Mouse (Mus musculus) cerebellum, adult 8-10 months (tissue): Measurements from ENCODE around the gene Gpr137.
A peak's percentile ranks its signal among the peaks of the same experiment; 100 is the strongest.

ENCODE experiments used
- DNase-seq: peaks from one replicate; pipeline ENCODE4 v3.0.0; 2022

The Gpr137 gene

DNA sequence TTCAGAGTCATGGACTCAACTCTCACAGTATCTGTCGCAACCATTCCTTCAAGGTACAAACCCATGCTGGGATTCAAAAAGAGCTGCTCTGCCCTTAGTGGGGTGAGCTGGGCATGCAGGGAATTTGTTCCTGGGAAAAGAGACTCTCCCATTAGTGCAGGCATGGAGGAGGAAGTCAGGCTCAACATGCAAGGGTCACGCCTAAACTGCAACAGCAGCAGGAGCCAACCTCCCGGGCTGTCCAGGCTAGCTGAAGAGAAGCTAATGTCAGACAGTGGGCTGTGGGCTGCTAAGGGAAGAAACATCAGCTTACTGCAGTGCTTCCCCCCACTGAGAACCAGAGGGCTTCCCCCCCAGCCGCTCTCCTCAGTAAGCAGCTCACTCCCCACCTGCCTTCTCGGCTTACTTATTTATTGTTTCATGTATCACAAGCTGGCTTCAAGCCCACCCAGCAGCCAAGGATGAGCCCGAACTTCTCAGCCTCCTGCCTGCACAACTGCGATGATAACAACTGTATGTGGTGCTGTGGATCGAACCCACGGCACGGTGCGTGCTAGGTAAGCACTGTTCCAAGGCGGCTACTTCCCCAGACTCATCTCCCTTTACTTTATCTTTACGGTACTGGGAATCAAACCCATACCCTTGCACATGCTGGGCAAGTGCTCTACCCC lies 30.1 kb upstream of the Gpr137 start:
- DNase-seq: no peak

DNA sequence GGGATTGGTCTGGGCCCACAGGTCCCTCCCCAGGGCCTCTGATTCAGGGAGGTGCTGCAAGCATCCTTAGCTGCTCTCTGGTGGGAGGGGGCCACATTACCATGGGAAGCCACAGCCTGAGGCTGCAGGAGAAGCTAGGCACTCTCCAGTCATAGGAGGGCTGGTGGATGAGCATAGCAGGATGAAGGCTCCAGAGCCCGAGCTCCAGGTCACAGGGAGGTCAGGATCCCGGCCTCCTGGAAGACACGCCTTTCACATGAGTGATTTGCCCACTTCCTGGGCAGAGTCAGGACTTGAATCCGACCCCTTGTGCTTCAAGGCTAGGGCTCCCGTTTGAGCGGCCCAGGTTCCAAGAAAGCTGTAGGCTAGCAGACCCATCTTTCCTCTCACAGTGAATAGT lies 29.4 kb upstream of the Gpr137 start:
- DNase-seq: no peak

DNA sequence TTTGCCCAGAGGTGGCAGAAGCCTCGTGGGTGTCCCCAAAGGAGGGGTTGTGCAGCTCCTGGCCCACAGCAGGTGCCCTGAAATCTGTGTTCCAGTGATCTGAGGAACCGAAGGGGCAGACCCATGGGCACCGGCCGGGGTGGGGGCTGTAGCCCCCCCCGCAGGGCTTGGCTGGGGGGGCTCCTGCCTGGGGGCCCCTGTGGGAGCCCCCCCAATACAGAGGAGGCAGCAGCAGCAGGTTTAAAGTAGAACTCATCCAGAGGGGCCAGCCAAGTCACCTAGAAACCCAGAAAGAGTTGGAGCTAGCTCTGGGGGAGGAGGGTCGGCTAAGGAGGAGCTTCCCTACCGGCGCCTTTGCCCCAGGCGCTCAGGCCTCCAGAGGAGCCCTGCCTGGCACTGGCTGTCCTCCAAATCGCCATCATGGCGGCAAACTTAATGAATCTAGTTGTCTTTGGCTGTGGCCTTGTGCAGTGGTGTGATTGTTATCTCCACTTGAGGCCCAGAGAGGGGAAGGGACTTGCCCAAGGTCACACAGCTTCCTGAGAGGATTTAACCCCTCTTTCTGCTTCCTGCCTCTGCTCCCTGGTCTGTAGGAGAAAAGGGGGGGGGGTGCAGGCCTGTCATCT lies 28.3 kb upstream of the Gpr137 start:
- DNase-seq: no peak

DNA sequence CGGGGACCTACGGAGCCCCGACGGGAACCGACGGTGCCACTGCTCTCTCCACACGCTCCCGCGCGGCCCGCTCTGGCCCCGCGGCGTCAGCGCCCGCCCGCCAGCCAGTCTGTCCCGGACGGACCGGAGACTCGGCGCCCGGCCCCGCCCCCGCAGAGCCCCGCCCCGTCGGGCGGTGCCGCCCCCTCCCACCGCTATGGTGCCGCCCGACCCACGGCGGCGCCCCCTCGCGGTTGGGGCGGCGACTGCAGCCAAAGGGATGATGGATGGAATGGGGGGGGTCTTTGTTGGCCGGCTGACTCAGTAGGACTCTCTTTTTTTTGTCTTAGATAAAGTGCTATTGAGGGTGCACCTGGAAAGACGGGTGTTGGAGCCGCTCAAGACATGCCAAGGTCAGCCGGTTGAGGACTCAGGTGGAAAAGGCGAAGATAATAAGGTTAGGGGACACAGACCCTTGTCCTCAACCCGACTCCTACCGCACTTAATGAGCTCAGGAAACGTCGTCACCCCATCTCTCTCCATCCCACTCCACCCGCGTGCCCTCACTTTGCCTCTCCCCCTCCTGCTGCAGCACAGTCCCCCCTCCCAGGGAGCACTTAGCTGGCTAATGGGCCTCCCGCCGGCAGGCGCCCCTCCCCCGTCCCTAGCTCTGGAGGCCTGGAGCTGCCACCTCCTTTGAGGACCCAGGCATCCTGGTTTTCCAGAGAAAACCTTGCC lies 27.5 kb upstream of the Gpr137 start:
- DNase-seq: no peak

DNA sequence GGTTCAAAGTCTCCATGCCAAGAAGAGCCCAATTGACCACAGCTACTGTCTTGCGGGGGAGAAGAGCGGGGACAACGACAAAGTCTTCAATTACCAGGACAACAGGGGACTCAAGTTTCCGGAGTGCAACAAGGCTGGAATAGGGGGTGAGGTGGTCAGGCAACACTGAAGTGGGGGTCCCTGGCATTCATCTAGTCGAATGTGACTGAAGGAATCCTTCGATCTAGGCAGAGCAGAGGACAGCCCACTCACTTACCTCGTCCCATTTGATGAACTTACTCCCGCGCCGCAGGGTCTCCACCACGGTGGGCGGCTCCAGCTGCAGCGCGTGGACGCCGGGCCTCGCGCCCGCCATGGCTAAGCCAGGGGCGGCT lies 27.0 kb upstream of the Gpr137 start:
- DNase-seq: no peak

DNA sequence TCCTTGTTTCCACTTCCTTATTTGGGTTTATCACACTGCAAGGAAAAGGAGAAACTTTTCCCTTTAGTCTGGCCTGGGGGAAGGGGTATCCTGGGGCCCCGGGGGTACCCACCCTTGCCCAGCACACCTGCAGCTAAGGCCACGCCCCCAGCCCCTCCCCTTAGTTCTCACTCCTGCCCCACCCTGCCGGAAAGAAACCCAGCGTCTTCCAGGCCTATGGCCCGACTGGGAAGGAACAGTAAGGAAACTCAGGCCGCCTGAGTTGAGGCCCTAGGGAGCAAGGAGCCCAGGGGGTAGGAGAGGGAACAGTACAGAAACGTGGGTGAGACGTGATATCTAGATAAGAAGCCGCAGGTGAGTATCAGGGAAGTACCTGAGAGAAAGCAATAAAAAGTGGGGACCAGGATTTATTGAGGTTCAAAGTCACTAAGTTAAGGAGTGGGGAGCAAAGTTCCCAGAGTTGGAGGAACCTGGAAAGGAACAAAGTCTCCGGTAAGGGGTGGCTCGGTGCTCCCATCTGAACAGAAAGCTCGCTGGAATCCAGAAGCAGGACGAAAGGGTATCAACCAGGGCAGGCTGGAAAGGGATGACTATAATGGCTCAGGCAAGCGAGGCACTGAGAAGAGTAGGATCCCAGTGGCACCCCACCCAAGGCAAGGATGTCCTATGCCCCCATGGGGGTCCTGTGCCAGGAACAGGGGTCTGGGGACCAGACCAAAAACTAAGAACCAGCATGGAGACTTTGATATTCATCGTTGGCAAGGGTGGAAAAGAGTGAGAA lies 26.4 kb upstream of the Gpr137 start:
- no peak for DNase-seq

DNA sequence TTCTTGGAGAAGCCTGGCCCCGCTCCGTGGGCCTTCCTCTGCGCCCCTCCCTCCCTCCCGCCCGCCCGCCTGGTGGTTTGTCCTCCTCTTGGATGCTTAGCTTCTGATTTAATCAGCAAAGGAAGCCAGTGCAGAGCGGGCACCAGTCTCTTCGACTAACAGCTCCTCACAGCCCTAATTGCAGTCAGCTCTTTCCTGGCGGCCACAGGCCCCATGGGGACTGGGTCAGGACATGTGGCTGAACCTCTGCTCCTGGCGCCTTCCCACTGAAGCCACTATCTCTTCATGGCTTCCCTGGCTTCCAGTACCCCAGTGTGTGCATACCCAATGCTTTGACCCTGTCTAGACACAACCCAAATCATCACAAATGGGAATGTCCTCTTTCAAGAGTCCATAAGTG lies 14.2 kb upstream of the Gpr137 start:
- no peak for DNase-seq

DNA sequence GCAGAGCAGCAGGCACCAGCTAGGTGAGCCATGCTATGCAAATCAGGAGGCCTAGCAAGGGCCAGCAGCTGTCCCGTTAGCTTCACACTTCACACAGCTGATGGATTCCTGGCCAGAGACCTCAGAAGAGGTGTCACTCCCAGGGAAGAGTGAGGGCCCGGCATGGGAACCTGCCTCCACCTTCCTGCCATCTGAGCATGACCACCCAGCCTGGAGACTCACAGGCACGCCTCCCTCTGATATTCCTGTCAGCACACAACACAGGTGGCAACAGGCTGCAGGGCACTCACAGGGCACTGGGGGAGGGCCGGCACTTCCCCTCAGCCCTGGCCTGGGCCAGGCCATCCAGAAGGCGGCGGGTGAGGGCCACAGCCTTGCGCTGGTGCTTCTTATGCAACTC lies 13.1 kb upstream of the Gpr137 start:
- no peak for DNase-seq

DNA sequence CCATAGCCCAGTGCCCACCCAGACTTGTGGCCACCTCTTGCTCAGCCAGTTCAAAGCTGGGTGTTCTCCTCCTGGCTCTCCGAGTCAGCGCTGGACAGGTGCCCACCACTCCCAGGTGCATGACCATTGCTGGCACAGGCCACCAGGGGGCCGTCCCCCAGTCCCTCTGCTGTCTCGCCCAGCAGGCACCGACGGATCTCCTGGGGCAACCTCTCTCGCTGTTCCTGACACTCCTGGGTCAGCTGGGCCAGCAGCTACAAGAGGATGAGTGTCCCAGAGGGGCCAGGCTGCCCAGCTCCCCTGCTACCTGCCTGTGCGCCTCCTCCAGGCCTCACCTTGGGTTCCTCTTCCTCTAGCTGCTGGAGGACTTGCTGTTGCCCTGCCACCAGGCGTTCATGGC lies 11.8 kb upstream of the Gpr137 start:
- no peak for DNase-seq

DNA sequence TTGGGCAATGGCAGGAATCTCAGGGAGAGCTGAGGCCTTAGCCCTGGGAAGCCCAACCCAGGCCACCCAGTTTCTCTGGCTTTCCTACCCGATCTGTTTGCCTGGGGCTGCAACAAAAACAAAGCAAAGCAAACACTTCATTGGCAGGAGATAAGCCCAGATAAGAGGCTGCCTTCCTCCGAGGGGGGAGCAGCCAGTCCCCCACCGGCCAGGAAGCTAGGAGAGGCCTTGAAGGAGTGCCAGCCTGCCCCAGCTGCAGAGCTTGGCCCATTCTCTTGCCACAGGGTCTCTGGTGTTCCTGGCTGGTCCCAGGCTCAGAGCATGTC lies 10.4 kb upstream of the Gpr137 start:
- no peak for DNase-seq

DNA sequence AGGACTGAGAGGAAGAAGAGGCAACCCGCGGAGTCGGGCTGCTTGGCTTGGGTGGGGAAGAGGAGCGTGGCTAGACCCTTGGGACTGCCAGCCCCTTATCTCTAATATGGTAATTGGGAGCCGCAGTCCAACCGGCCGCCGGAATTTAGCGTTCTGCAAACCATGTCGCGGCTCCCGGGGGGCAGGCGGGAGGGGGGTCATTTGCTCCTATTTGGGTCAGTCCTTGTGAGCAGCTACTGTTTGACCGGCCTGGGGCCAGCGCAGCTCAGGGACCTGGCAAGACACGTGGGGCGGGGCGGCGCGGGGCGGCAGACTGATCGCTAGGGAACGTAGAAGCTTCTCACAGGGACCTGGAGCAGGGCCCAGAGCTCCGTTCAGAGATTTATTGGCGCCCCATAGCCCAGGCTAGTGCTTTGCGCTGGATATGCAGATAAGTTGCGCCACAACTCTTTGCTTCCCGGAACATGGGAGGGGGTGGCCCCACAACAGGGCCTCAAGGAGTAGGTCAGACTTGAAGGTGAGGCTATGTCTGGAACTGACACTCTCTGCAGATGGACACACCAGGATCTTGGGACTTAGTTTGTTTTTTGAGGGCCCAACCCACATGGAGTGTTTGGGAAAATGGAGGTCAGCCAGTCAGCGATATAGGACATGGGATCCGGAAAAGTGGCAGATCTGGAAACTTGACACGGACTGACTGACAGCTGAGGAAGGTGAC lies 9.9 kb upstream of the Gpr137 start:
- DNase-seq: peak; percentile 78

DNA sequence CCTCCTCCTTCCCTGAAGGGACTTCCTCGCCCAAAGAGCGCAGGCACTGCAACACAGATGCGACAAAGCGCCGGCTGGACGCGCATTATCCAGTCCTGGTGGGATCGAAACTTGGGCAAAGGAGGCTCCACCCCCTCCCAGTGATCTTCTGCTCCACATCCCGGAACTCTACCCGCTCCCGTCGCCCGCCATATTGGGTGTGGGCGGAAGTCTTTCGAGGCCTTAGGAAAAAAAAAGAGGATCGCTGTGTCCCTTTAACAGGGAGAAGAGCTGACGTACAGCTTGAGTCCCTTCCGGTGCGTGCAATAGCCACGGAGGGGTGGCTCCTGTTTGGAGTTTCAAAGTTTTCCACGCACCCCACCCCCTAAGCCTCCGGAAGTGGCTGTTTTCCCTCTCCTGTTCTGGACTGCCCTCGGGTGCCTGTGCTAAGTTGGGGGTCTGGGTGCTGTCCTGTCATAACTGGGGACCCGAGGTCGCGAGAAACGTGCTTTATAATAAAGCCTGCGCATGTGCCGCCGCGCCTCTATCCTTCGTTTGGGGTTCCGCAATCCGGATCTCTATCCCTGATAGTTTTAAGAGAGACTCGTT lies 9.2 kb upstream of the Gpr137 start:
- peak; percentile 88 for DNase-seq

DNA sequence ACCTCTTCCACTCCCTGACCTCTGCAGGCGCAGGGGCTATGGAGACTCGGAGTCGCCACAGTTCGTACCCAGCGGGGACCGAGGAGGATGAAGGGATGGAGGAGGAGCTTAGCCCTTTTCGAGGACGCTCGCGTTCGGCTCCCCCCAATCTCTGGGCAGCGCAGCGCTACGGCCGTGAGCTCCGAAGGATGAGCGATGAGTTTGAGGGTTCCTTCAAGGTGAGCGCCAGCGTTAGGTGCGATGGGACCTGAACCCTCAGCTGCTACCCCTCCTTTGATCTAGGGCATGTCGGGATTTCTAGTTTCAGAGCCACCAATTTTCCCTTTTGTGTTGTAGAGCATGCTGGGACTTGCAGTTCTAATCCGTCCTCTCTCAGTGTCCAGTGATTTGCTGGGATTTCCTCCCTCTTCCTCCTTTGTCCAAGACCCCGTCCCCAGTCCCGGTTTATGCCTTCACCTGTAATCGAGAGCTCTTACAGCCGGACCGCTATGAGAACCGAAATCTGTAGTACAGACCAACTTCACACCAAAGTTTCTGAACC lies 8.4 kb upstream of the Gpr137 start:
- DNase-seq: peak; percentile 62

DNA sequence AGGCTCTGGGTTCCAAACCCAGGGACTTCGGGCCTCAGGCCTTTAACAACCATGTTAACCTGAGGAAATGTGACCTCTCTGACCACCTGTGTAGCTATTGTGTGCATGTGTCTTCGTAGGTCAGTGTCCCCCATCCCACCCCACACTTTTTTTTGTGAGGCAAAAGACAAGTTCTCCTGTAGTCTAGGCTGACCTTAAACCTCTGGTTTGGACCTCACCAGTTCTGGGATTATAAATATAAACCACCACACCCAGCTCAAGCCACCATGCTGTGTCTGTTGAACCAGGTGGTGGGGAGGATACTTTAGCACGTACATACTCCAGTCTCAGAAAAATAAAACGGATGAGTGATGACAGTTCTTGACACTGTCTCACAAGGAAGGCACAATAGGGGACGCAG lies 7.7 kb upstream of the Gpr137 start:
- DNase-seq: no peak

DNA sequence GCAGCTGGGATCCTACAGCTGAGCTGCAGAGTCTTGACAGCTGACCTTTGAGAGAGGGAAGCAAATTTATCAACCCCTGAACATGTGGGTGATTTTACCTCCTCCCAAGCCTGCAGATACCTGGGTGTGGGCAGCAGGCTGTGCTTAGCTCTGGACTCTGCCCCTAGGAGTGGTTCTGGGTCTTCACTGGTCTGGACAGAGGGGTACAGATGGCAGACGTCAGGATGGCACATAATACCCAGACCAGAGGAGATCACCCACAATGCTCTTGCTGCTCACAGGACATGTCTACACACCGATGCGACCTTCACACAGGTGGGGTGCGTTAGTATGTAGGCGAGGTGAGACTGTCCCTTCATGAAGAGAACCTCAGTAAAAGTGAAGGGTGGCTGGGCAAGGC lies 7.3 kb upstream of the Gpr137 start:
- no peak for DNase-seq

DNA sequence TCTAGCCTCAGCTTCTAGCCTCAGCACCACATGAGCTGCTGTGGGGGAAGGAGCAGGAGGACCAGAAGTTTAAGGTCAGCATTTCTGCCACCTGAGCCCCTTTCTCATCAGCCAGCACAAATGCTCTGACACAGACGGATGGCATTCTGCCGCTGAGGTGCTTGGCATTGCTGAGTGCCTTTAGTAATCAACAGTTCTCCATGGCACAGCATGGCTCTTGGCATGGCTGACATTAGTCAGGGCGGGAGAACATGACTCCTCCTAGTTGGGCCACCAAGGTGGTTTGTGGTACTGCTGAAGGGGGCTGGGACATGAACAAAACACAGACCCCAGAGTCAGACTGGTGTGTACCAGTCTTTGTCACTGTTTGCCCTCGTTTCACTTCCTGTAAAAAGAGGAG lies 5.9 kb upstream of the Gpr137 start:
- DNase-seq: peak; percentile 66

DNA sequence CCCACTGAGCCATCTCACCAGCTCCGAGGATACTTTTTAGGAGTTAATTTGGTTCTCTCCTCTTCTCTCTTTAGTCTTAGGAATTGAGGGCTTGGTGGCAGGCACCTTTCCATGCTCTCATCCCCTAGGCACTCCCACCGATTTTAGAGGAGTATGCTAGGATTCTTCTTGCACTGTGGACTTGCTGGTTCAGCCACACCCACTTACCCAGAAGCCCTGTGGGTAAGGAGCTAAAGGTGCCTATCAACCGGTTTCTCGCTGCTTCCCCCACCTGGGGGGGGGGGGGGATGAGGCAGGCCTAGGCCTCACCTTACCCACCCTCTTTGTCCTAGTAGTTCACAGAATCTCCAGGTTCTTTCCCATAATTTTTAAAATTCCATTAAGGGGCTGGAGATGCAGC lies 5.5 kb upstream of the Gpr137 start:
- DNase-seq: no peak

DNA sequence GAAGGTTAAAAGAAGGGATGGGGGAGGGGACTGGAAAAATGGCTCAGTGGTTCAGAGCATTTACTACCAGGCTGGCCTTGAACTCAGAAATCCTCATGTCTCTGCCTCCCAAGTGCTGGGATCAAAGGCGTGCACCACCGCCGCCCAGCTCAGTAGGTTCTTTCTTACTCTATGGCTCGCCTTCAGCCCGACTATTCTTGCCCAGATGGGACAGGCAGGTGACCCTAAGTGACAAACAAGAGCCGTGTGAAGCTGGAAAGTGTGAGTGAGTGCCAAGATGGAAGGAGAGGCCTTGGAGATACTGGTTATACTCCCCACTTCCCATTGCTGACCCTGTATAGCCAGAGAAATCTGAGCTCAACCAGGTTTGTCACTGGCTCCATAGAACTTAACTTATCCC lies 1.4 kb upstream of the Gpr137 start:
- DNase-seq: no peak

DNA sequence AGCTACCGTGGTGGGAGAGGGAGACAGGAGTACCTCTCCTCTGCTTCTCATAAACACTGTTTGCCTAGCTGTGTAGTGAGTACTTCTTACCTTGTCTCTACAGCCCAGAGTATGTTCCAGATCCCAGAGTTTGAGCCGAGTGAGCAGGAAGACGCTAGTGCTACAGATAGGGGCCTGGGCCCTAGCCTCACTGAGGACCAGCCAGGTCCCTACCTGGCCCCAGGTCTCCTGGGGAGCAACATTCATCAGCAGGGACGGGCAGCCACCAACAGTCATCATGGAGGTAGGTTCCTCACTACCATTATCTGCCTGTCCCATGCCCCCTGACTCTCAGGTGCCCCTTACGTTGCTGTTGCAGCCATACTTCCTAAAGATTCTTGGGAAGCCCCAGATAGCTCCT lies 484 bp upstream of the Gpr137 start:
- no peak for DNase-seq

DNA sequence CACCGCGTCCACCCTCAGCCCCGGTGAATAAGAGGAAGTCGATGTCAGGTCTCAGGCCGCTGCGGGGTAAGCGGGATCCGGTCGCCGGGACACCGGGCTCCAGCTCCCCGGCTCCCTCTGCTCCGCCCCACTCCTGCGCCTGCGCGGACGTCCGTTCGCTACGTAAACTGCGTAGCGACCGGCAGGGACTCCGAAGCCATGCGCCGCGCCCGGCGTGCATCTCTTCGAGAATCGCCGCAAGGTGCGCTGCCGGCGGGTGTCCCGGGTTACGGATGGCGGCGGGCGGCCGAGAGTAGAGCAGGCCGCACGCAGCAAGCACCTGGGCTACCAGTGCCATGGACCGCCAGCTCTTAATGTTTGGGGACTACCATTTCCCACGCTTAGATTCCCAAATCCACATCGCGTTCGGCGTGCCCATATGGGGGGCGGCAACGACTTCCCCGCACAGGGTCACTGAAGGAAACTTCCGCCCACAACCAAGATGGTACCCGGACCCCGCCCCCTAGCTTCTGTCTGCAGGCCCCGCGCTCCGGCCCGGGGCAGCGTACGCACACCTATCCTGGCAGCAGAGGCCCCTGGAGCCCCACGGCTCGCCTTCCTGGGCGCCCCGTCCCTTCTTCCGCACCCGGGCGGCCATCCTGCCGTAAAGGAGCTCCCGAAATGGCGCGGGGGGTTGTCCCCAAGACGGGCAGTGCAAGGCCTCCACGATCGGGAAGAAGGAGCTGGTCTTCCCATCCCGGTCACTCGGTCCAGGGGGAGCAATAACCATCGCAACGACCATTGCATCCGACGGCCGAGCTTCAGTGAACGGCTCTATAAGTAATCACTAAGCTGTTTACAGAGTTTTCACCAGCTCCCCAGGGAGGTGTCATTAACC lies 670 bp downstream of the Gpr137 start, which contains the start of gene Bad:
Gene Bad (plus strand): TSS at position 490 of the 877 bp plus-strand sequence.
- DNase-seq: peak; percentile 95
